Mouse (Mus musculus) kidney, postnatal 36 days (tissue): ENCODE data around the gene Idh3b.
A peak's percentile ranks its signal among the peaks of the same experiment; 100 is the strongest.

ENCODE experiments used
- DNase-seq, 2 experiments: peaks; one replicate each; pipeline ENCODE4 v3.0.0; 2021 to 2022; ENCODE audit warnings: mixed read lengths in 2 of 2

The Idh3b gene

DNA sequence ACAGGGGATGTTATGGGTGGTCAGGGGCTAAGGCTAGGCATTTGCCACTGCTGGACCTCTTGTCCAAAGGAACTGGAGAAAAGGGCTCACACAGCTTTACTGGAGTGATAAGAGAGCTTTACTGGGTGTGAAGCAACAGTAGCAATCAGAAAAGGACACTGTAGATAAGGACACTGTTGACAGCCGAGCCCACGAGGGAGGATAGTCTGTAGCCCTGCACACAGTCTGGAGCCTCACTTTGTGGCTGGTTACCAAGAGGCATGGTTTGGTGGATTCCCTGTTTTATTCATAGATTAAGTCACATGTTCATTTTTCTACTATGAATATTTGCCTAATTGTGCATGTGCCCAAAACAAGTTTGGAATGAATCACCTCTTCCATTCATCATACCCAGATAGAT, 21.9 kb downstream of the Idh3b start:
- DNase-seq: no peak

- no peak for DNase-seq
Observed at GRCm38 (mm10) chr2:130261914-130262313, 22.4 kb downstream of the Idh3b start.

GRCm38 (mm10) chr2:130260822-130261221, 23.5 kb downstream of the Idh3b start:
- DNase-seq: no peak

DNA sequence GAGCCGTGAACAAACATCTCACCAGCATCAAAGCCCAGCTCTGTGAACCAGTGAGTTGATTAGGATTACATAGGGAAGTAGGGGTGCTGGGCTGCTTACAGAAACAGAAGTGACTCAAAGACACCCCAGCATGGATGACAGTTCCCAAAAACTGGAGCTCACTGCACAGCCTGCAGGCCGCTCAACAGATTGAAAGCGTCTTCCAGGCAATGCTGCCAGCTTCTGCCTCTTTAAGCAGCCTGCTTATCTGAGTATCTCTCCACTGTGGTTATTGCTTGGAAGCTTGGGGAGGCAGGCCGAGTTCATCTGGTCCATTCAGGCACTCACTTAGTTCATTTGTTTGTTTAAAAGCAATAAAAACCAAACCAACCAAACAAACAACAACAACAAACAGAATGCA, 27.6 kb downstream of the Idh3b start:
- DNase-seq: no peak

- DNase-seq: no peak
Observed at GRCm38 (mm10) chr2:130248226-130248625, 36.1 kb downstream of the Idh3b start.

- DNase-seq: peak; percentile 35 to 42
Observed at GRCm38 (mm10) chr2:130246912-130247311, 37.4 kb downstream of the Idh3b start.
